Mouse (Mus musculus): ENCODE measurements around the gene Gm11127. TPM values are rescaled to one million over a fixed set of nuclear protein-coding genes. Genes with fewer than 3 reads are reported as not detected.

Gene Gm11127
- total RNA-seq, 1 experiment from 2014 or later, result 0.05 TPM

Other genes starting within 250 kb of the Gm11127 start
- gene Ier3, start 236.7 kb downstream of the Gm11127 start, total RNA-seq (2017), result 66.9 and 67.4 TPM in 2 replicates
- 62.8 and 68.5 TPM in 2 replicates for gene Flot1, start 235.1 kb downstream of the Gm11127 start, total RNA-seq (2017)
- 922 and 1,068 TPM in 2 replicates for gene Tubb5, start 220.1 kb downstream of the Gm11127 start, total RNA-seq (2017)
- 27.0 and 39.0 TPM in 2 replicates for gene Mdc1, start 216.9 kb downstream of the Gm11127 start, total RNA-seq (2017)
- gene Nrm, start 197.1 kb downstream of the Gm11127 start, total RNA-seq (2017), result 55.1 and 58.3 TPM in 2 replicates
- 11.3 and 24.0 TPM in 2 replicates for gene Ppp1r18, start 192.8 kb downstream of the Gm11127 start, total RNA-seq (2017)
- 42.3 and 52.4 TPM in 2 replicates for gene Dhx16, start 178.6 kb downstream of the Gm11127 start, total RNA-seq (2017)
- 6.3 and 10.9 TPM in 2 replicates for gene 2310061I04Rik, start 160.9 kb downstream of the Gm11127 start, total RNA-seq (2017)
- gene Atat1, start 148.3 kb downstream of the Gm11127 start, total RNA-seq (2017), result 10.8 and 13.6 TPM in 2 replicates
- gene Mrps18b, start 142.0 kb downstream of the Gm11127 start, total RNA-seq (2017), result 52.4 and 66.3 TPM in 2 replicates
- gene Ppp1r10, start 141.9 kb downstream of the Gm11127 start, total RNA-seq (2017), result 101 and 107 TPM in 2 replicates
- gene Abcf1, start 88.6 kb downstream of the Gm11127 start, total RNA-seq (2017), result 236 and 291 TPM in 2 replicates
- gene Gnl1, start 78.5 kb downstream of the Gm11127 start, total RNA-seq (2017), result 23.0 and 23.1 TPM in 2 replicates
- gene Prr3, start 78.1 kb downstream of the Gm11127 start, total RNA-seq (2017), result 8.3 and 9.7 TPM in 2 replicates
- gene H2-T24, start 37.8 kb downstream of the Gm11127 start, total RNA-seq (2017), result 15.3 and 16.4 TPM in 2 replicates
- 128 and 151 TPM in 2 replicates for gene H2-T23, start 25.5 kb downstream of the Gm11127 start, total RNA-seq (2017)
- 42.8 and 48.6 TPM in 2 replicates for gene H2-T22, start 15.6 kb downstream of the Gm11127 start, total RNA-seq (2017)
- gene Gm6034, start 15.4 kb downstream of the Gm11127 start, total RNA-seq (2017), result not detected in 2 replicates
- 0.96 TPM in 1 of 2 replicates, not detected in the other for gene Gm19684, start 63.3 kb upstream of the Gm11127 start, total RNA-seq (2017)
- not detected in 2 replicates for gene Gm7030, start 71.1 kb upstream of the Gm11127 start, total RNA-seq (2017)
- gene Gm8909, start 110.2 kb upstream of the Gm11127 start, total RNA-seq (2017), result not detected in 2 replicates
- not detected in 2 replicates for gene H2-T3, start 131.9 kb upstream of the Gm11127 start, total RNA-seq (2017)
- 19.6 and 21.1 TPM in 2 replicates for gene Rpp21, start 199.7 kb upstream of the Gm11127 start, total RNA-seq (2017)
- gene Trim39, start 213.9 kb upstream of the Gm11127 start, total RNA-seq (2017), result 12.8 and 18.4 TPM in 2 replicates
- not detected in 2 replicates for gene H2-M10.2, start 228.1 kb upstream of the Gm11127 start, total RNA-seq (2017)